Mouse (Mus musculus): ENCODE results near the gene Mmgt1.

The Mmgt1 gene

DNA sequence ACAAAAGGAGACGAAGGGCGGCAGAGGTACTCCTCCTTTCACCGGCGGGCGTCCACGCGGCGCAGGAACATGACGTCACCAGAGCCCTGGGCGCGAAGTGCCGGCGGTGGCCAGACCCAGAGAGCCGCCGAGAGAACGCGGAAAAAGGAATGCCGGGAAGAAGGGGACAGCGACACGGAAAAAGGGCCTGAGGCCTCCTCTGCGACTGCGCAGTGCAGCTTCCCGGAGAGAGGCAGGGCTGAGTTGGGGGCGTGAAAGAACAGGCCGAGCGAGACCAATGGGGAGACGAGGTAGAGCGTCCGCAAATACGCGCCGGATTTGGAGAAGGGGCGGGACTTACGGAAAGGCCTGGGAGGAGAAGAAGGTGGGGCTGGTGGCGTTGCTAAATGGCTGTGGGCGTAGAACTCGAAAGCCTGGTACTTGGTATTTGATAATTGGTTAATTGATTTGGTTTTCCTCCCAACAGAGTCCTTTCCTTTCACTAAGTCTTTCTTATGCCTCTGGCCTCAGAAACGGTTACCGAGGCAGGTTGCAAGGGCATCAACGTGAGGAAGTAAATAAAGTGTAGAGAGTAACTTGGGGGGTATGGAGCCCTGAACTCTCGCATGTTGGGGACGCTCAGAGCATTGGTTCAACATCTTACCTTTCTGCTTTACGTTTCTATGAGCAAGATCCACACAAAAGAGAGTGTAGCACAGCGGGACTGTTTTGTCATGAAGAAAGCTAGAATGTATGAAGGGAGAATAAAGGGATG lies at the start of gene Mmgt1:
Mmgt1 (minus strand) TSS at position 183 of the 754 bp plus-strand sequence.
- peak; percentile 94 for DNase-seq

DNA sequence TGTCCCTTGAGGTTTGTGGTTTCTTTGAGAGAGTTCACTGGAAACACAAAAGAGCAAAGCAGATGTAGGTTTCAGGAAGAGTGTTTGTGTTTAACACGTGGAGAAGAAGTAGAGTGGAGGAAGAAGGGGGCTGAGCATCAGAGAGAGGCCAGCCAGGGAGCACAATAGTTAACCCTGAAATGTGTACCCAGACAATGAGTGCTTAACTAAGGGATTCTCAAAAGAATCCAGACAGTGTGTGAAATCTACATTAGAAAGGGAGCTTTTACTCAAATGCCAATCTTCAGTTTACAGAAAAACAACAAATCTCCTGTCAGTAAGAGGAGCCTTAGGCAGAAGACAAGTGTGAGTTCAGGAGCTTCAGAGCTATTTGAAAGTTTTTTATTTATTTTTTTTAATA lies 42.2 kb upstream of the Mmgt1 start:
- DNase-seq = no peak

DNA sequence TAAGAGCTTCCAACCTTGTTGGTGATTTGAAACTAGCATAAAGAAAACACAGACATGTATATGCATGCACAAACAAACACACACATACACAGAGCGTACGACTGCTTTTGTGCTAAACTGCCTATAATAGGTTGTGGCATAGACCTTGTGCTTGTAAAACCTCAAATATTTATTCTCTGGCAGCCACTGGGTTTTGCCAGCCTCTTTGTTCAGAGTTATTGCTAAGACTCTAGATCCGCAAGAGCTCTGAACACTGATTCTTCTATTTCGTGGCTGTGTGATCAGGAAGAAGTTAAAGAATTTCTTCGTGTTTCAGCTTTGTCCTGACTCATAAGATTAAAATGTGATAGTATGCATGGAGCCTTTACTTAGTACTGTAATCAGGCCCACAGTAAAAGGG lies 38.3 kb upstream of the Mmgt1 start:
- no peak for DNase-seq

DNA sequence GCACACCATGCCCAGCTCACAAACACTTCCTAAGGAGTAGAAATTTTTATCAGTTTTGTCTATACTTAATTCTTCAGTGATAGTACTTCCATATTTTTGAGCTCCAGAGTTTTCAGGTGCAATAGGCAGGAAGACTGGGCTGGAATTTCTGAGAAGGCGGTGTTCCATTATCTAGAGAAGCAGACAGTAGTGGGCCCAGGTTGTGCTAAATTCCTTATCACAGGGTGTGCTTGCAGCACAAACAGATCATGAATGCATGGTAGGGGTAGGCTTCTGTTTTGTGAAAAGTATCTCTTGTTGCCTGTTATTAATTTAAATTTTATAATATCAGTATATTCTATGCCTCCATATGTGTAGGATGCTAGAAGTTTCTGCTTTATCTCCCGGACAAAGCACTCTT lies 17.4 kb upstream of the Mmgt1 start:
- DNase-seq = no peak

DNA sequence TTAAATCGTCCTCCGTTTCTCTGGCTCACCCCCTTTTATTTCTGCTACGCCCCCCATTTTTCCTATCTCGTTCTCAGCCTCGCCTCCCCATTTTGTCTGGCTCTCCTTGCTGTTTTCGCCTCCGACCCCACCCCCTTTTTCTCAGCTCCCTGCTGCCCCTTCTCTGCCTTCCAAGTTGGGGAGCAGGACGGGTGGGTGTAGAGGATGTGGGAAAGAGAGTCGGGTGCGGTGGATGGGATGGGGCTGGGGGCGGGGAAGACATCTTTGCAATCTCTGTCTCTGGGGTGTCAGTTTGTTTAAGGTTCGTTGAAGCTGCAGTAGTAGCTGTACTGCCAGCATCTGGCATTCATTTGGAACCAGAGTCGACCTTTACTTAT lies 12.4 kb upstream of the Mmgt1 start:
- DNase-seq = no peak

DNA sequence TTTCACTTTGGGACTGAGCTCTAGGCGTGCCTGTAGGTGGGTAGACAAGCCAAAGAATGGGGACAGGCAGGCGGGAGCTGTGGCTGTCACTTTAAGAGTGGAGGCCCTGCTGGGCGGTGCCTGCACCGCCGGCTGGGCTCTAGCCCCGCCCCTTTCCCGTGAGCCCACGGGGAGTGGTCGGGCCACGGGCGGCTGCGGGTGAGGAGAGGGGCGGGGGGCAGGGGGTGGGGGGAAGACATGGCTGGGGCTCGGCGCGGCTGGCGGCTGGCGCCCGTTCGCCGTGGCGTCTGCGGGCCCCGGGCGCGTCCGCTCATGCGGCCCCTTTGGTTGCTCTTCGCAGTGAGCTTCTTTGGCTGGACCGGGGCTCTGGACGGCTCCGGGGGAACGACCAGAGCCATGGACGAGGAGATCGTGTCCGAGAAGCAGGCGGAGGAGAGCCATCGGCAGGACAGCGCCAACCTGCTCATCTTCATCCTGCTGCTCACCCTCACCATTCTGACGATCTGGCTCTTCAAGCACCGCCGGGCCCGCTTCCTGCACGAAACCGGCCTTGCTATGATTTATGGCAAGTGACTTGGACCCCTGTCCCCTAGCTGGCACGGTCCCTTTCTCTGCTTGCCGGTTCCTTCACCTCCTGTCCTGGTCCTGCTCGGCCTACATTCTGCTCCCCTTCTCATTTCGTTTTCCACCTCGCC lies 11.9 kb upstream of the Mmgt1 start, which contains the start of gene Slc9a6:
Slc9a6 (plus strand) TSS at position 135 of the 695 bp plus-strand sequence.
- peak; percentile 79 for DNase-seq

DNA sequence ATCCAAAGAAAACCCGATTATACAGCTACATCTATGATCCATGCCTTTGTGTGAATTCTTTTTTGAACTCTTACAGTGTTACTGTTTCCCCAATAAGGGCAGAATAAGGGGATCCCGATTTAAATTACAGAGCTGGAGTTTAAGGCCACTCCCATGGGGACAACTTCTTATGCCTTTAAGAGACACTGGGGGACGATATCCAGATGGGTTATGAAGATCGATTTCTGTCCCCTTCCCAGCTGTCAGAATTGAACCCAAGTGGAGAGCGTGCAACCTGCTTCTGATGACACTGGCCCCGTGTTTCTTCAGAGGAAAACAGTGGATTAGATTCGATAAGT lies 11.4 kb upstream of the Mmgt1 start:
- no peak for DNase-seq

DNA sequence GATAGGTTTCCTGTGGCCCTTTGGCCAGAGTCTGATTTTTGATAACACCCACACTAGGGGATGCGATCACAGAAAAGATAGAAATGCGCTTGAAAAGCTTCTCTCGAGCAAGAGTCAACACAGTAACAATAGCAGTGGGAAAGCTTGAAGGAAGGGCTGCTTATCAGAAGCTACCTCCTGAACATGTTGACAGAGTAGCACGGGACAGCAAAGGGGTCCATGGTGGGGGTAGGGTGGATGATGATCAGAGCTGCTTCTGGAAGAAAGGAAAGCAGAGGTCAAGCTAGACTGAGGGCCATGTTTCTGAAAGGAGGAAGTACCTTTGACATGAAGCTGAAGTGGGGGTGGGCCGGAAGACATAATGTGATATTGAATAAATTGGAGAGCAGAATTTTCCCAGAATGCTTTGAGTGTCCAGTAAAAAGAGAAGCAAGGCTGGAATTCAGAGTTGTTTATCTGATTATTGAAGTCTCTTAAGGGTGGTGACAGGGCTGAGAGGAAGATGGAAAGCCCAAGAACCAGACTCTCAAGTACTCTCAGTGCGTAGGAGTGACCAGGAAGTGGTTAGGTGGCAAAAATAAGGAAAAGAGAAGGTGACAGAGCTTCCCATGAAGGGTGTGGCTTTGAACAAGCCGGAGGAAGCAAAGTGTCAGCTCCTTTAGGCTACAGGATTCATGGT lies 9.3 kb upstream of the Mmgt1 start:
- peak; percentile 51 for DNase-seq

DNA sequence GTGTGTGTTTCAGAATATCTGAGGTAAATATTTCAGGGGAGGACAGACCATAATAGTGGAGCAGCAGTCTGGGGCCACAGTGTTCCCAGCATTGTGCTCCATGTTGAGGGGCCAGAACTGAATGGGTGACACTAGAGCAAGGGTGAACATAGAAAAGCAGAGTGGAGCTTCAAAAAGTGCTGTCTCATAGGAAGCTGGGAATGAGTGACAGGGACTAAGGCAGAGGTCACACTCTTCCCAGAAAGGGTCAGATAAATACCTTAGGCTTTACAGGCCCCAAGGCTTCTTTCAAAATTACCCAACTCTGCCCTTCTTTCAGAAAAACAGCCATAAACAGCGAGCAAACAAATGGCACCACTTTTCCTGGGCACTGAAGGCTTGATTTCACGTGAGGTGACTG lies 8.7 kb upstream of the Mmgt1 start:
- DNase-seq = no peak

DNA sequence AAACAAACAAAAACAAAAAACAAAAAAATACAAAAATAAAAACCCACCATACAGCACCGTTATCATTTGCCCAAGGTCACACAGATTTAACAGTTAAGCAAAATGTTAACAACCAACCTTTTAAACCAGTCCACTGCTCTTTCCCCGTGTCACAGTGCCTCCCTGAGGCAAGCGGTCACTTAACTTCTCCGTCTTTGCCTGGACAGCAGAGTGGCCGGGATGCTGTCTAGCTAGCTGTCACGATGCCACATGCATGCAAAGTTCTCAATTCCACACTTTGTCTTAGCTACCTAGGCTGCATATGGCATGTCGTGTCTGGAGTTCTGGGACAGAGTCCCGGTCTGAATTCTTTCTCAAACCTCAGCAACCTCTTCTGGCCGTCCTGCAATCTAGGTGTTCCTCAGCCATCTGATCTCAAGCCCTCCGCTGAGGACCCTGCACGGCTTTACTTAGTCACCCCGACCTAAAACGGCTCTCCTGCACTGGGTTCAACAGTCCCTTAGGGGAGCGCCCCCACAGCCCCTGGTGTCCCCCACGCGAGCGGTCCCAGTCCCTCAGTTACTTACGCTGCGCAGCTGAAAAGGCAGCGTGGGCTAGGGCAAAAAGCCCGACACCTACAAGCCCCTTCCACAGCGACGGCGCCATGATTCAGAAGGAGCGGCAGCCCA lies 516 bp downstream of the Mmgt1 start:
- peak; percentile 19 for DNase-seq

DNA sequence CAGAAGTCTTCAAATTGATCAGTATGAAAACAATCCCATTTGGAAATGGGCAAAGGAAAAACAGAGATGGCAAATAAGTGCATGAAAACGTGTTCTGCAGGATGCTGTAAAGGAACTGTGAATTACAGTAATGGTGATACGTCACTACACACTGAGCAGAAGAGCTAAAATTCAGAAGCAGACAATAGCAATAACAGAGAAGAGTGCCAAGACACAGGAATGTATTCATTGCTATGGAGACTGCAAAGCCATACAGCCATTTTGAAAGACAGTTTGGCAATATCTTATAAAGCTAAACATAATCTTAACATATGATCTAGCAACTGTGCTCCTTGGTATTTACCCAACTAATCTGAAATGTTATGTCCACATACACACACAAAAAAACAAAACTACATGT lies 19.7 kb downstream of the Mmgt1 start:
- no peak for DNase-seq

DNA sequence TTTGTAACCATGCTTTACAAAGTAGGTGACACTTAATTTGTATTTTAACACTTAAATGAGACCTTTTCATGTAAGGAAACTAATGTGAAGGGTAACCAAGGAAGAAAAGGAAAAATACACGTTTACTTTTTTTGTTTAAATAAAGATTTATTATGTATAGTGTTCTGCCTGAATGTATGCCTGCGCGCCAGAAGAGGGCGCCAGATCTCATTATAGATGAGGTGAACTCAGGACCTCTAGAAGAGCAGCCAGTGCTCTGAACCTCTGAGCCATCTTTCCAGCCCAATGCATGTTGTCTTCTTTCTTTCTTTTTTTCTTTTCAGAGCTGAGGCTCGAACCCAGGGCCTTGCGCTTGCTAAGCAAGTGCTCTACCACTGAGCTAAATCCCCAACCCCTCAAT lies 25.4 kb downstream of the Mmgt1 start:
- DNase-seq = peak; percentile 35

DNA sequence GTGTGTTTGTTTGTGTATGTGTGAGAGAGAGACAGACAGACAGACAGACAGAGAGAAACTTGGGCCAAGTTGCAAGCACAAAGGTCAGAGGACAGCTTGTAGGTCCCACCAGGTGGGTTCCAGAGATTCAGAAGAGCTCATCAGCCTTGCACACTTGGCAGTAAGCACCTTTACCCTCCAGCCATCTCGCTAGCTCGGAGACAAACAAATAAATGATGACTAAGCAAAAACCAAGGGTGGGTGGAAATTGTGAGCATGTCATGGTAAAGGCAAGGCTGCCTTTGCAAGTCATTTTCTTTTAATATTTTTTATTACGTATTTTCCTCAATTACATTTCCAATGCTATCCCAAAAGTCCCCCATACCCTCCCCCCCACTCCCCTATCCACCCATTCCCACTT lies 44.3 kb downstream of the Mmgt1 start:
- no peak for DNase-seq

DNA sequence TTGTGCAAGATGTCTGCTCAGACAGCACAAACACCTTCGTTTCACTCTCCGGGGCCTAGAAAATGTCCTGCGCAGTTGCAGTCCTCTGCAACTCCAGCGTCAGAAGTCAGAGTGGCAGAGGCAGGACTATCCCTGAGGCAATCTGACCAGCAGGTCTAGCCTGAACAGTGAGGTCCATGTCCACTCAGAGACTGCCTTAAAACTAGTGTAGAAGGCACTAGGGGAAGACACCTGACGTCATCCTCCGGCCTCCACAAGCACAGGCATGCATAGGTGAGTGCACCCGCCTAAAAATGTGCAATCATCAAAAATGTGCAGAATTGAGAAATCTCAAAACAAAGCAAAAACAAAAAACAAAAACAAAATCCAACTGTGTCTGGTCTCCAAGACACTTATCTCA lies 48.4 kb downstream of the Mmgt1 start, which contains the start of gene Gm648:
Gm648 (minus strand) TSS at position 101 of the 400 bp plus-strand sequence.
- DNase-seq = no peak

DNA sequence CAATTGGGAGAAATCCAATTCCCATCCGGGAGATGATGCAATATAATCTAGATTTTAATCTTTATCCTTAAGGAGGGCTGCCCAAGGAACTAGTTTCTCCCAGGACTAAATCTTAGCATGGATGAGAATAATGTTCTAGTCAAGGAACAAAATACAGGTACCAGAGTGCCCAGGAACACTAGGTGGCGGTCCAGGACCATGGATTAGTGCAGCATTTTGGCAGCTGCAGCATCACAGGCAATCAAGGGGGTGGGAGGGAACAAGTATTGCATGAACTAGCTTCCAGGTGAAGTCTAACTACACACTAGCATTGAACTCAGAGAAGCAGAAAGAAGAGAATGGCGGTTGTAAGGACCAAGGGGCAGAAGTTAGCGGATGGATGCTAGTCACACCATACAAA lies 60.7 kb downstream of the Mmgt1 start:
- peak; percentile 6 for DNase-seq
